Mouse (Mus musculus): ENCODE measurements around the gene Rps6.

The Rps6 gene

GRCm38 (mm10) chr4:86857113-86858069 is at the start of gene Rps6:
Rps6 (minus strand) TSS chr4:86857412.
- in situ Hi-C loops (cut with MboI, MseI): no loop called here

- in situ Hi-C loops (cut with MboI, MseI): no loop called here
Measured at GRCm38 (mm10) chr4:86905869-86906268, 48.7 kb upstream of the Rps6 start.

- in situ Hi-C loops (cut with MboI, MseI): no loop called here
Measured at GRCm38 (mm10) chr4:86904969-86905368, 47.8 kb upstream of the Rps6 start.

GRCm38 (mm10) chr4:86902351-86902750 is 45.1 kb upstream of the Rps6 start:
- in situ Hi-C loops (cut with MboI, MseI): no loop called here

- in situ Hi-C loops (cut with MboI, MseI): no loop called here
Measured at GRCm38 (mm10) chr4:86898791-86899474, 41.7 kb upstream of the Rps6 start.

GRCm38 (mm10) chr4:86897411-86897810 is 40.2 kb upstream of the Rps6 start:
- in situ Hi-C loops (cut with MboI, MseI): no loop called here

- in situ Hi-C loops (cut with MboI, MseI): no loop called here
Measured at GRCm38 (mm10) chr4:86887879-86888278, 30.7 kb upstream of the Rps6 start.

GRCm38 (mm10) chr4:86886160-86886878 is 29.1 kb upstream of the Rps6 start:
- in situ Hi-C loops (cut with MboI, MseI): no loop called here

GRCm38 (mm10) chr4:86885790-86886159 is 28.6 kb upstream of the Rps6 start:
- in situ Hi-C loops (cut with MboI, MseI): no loop called here

- in situ Hi-C loops (cut with MboI, MseI): loop anchor here (5.0 kb wide), 1 partner anchor 42 kb away; no protein-coding TSS in a partner anchor
Measured at GRCm38 (mm10) chr4:86884945-86885344, 27.7 kb upstream of the Rps6 start.

GRCm38 (mm10) chr4:86882413-86882812 is 25.2 kb upstream of the Rps6 start:
- in situ Hi-C loops (cut with MboI, MseI): loop anchor here (5.0 kb wide), 1 partner anchor 45 kb away; no protein-coding TSS in a partner anchor

GRCm38 (mm10) chr4:86881178-86881577 is 24.0 kb upstream of the Rps6 start:
- in situ Hi-C loops (cut with MboI, MseI): loop anchor here (5.0 kb wide), 1 partner anchor 46 kb away; no protein-coding TSS in a partner anchor

GRCm38 (mm10) chr4:86879477-86879876 is 22.3 kb upstream of the Rps6 start:
- in situ Hi-C loops (cut with MboI, MseI): no loop called here

GRCm38 (mm10) chr4:86874146-86874847 is 17.1 kb upstream of the Rps6 start, which contains the start of gene Acer2:
Acer2 (plus strand) TSS chr4:86874396.
- in situ Hi-C loops (cut with MboI, MseI): no loop called here

GRCm38 (mm10) chr4:86873072-86873471 is 15.9 kb upstream of the Rps6 start:
- in situ Hi-C loops (cut with MboI, MseI): no loop called here

GRCm38 (mm10) chr4:86871988-86872387 is 14.8 kb upstream of the Rps6 start:
- in situ Hi-C loops (cut with MboI, MseI): no loop called here

- in situ Hi-C loops (cut with MboI, MseI): no loop called here
Measured at GRCm38 (mm10) chr4:86864087-86864486, 6.9 kb upstream of the Rps6 start.

- in situ Hi-C loops (cut with MboI, MseI): no loop called here
Measured at GRCm38 (mm10) chr4:86858070-86858440, 843 bp upstream of the Rps6 start.

- in situ Hi-C loops (cut with MboI, MseI): no loop called here
Measured at GRCm38 (mm10) chr4:86856304-86857112, 704 bp downstream of the Rps6 start.

- in situ Hi-C loops (cut with MboI, MseI): no loop called here
Measured at GRCm38 (mm10) chr4:86852813-86853590, 4.2 kb downstream of the Rps6 start.

Data from T-helper 1 cell (primary cell).